Mouse (Mus musculus) lung, postnatal 0 days (tissue): ENCODE data around the gene Spock1.

ENCODE experiments used
- CTCF ChIP-seq: IDR thresholded peaks from 2 replicates; pipeline ENCODE4 v1.5.1; 2016; ENCODE audit warnings: antibody characterized with exemption, mild to moderate bottlenecking
- EP300 ChIP-seq: IDR thresholded peaks from 2 replicates; pipeline ENCODE4 v1.6.1; 2016; ENCODE audit warnings: antibody characterized with exemption, mild to moderate bottlenecking, control low read depth

GRCm38 (mm10) chr13:57666173-57666842, 241.8 kb downstream of the Spock1 start:
- TF ChIP-seq CTCF: no peak
- TF ChIP-seq EP300: no peak
